ENCODE assay signal across 8 mouse cellular contexts in genomic region chr11:120580871-120581331, GRCm38 (mm10). TPM values are rescaled to one million over a fixed set of nuclear protein-coding genes. Genes with fewer than 3 reads are reported as not detected.
A peak's percentile ranks its signal among the peaks of the same experiment; 100 is the strongest.
DNase-seq lines count a peak whose midpoint lies in the region; ATAC-seq and TF ChIP-seq lines count a peak whose summit lies in the region.

No protein-coding gene starts in this region.

- no peaks in the 10 kb centered on the region for H3K27me3 ChIP-seq in forebrain, embryonic 13.5 days
- no peaks in the 10 kb centered on the region for H3K27me3 ChIP-seq in intestine, embryonic 14.5 days (replicated peaks; ENCODE audit: control insufficient read depth, insufficient read depth, low read length)
- no peaks in the 10 kb centered on the region for H3K27me3 ChIP-seq in liver, embryonic 13.5 days

- H3K4me2 ChIP-seq in forebrain, embryonic 13.5 days, result peak overlapping the region; percentile 97
- peak overlapping the region; percentile 97 for H3K4me2 ChIP-seq in intestine, embryonic 14.5 days (ENCODE audit: low read length)
- peak overlapping the region; percentile 90 for H3K4me2 ChIP-seq in liver, embryonic 13.5 days

- no peak for TF ChIP-seq CTCF in bone marrow macrophage, adult 2 months (IDR thresholded peaks at IDR 0.05; ENCODE audit: low read depth, low read length)

- peaks cover 59% of the 10 kb centered on the region for H3K36me3 ChIP-seq in forebrain, embryonic 13.5 days (ENCODE audit: poor library complexity, severe bottlenecking)
- H3K36me3 ChIP-seq in intestine, embryonic 14.5 days (ENCODE audit: control insufficient read depth, insufficient read depth, low read length), result peaks cover 49% of the 10 kb centered on the region
- H3K36me3 ChIP-seq in liver, embryonic 13.5 days, result peaks cover 56% of the 10 kb centered on the region

- peaks cover 17% of the 10 kb centered on the region for H3K4me1 ChIP-seq in bone marrow macrophage, adult 2 months (ENCODE audit: control insufficient read depth, insufficient read depth, low read length)
- peaks cover 30% of the 10 kb centered on the region for H3K4me1 ChIP-seq in forebrain, embryonic 13.5 days
- H3K4me1 ChIP-seq in intestine, embryonic 14.5 days (replicated peaks; ENCODE audit: control insufficient read depth, insufficient read depth, low read length), result peaks cover 19% of the 10 kb centered on the region
- H3K4me1 ChIP-seq in liver, embryonic 13.5 days (replicated peaks), result peaks cover 60% of the 10 kb centered on the region

- ATAC-seq in cerebellum, adult (ENCODE audit: insufficient number of reproducible peaks, low FRiP score, low TSS enrichment), result no peak
- peak; percentile 39 for ATAC-seq in forebrain, embryonic 13.5 days
- ATAC-seq in intestine, embryonic 14.5 days (replicated peaks; ENCODE audit: low FRiP score, low TSS enrichment, low read depth), result peak; percentile 36; the same call in 1 of the 2 replicates
- ATAC-seq in liver, embryonic 13.5 days (ENCODE audit: low read depth), result peak; percentile 64

- peak overlapping the region; percentile 87 for H3K4me3 ChIP-seq in bone marrow macrophage, adult 2 months (ENCODE audit: insufficient read depth, low read length)
- H3K4me3 ChIP-seq in forebrain, embryonic 13.5 days, result peak overlapping the region; percentile 95
- peak overlapping the region; percentile 89 for H3K4me3 ChIP-seq in intestine, embryonic 14.5 days (ENCODE audit: low read depth, low read length)
- H3K4me3 ChIP-seq in liver, embryonic 13.5 days (replicated peaks), result peak overlapping the region; percentile 87

- peak overlapping the region; percentile 88 for H3K27ac ChIP-seq in bone marrow macrophage, adult 2 months (ENCODE audit: insufficient read depth, low read depth, low read length)
- peak overlapping the region; percentile 93 for H3K27ac ChIP-seq in forebrain, embryonic 13.5 days
- H3K27ac ChIP-seq in intestine, embryonic 14.5 days (ENCODE audit: low read depth), result peak overlapping the region; percentile 91
- H3K27ac ChIP-seq in liver, embryonic 13.5 days, result peak overlapping the region; percentile 83

- H3K9me3 ChIP-seq in forebrain, embryonic 13.5 days (replicated peaks), result no peaks in the 10 kb centered on the region
- peaks cover 4% of the 10 kb centered on the region; the same call in 1 of the 2 replicates for H3K9me3 ChIP-seq in intestine, embryonic 14.5 days (ENCODE audit: control insufficient read depth, low read length)
- H3K9me3 ChIP-seq in liver, embryonic 13.5 days (replicated peaks), result no peaks in the 10 kb centered on the region

- H3K9ac ChIP-seq in forebrain, embryonic 13.5 days, result peak overlapping the region; percentile 95
- H3K9ac ChIP-seq in intestine, embryonic 14.5 days (ENCODE audit: low read length), result peak overlapping the region; percentile 93
- peak overlapping the region; percentile 91 for H3K9ac ChIP-seq in liver, embryonic 13.5 days

- no peak for TF ChIP-seq POLR2A in bone marrow macrophage, adult 2 months (IDR thresholded peaks at IDR 0.05; ENCODE audit: borderline replicate concordance, low read depth, low read length)

- peak; percentile 61 for DNase-seq in cerebellum, adult 11-12 months
- DNase-seq in intestine, embryonic 14.5 days (ENCODE audit: low spot score), result peak; percentile 74
- peak; percentile 44 for DNase-seq in liver, embryonic 13.5 days
- peak; percentile 31 to 38 for DNase-seq in natural killer cell, adult 2 months (ENCODE audit: low spot score in 2 of 2)
- peak; percentile 42 for DNase-seq in thymus, postnatal 0 days (ENCODE audit: low spot score)

- under 1% methylated on average over 33 of the region's 44 CpGs for WGBS in forebrain, embryonic 13.5 days
- under 1% methylated on average over 29 of the region's 44 CpGs for WGBS in intestine, embryonic 14.5 days
- 0% methylated on average over 41 of the region's 44 CpGs for WGBS in liver, embryonic 13.5 days (ENCODE audit: insufficient replicate concordance)

RNA-seq across cellular contexts. Expression of gene Arhgdia, which starts 0.5 kb away (rescaled TPM):
- 628 and 760 TPM in 2 replicates for polyA plus RNA-seq in bone marrow macrophage, adult 2 months (2012; ENCODE audit: insufficient read depth, insufficient read length, missing spikeins)
- polyA plus RNA-seq in forebrain, embryonic 13.5 days (2015; fragmentation: Nextera tagmentation; extraction: Ambion mirVana), result 462 and 508 TPM in 2 replicates
- polyA plus RNA-seq in intestine, embryonic 14.5 days (2014; fragmentation: Nextera tagmentation; extraction: Ambion mirVana), result 627 and 633 TPM in 2 replicates
- polyA plus RNA-seq in liver, embryonic 13.5 days (2015; fragmentation: Nextera tagmentation; extraction: Ambion mirVana), result 258 and 276 TPM in 2 replicates
- 553 and 615 TPM in 2 replicates for polyA plus RNA-seq in thymus, postnatal 0 days (2015; fragmentation: Nextera tagmentation; extraction: Ambion mirVana)

RNA-seq across cellular contexts. Expression of gene P4hb, which starts 7.8 kb away (rescaled TPM):
- 292 and 334 TPM in 2 replicates for polyA plus RNA-seq in bone marrow macrophage, adult 2 months (2012; ENCODE audit: insufficient read depth, insufficient read length, missing spikeins)
- polyA plus RNA-seq in forebrain, embryonic 13.5 days (2015; fragmentation: Nextera tagmentation; extraction: Ambion mirVana), result 253 and 286 TPM in 2 replicates
- 746 and 800 TPM in 2 replicates for polyA plus RNA-seq in intestine, embryonic 14.5 days (2014; fragmentation: Nextera tagmentation; extraction: Ambion mirVana)
- 403 and 453 TPM in 2 replicates for polyA plus RNA-seq in liver, embryonic 13.5 days (2015; fragmentation: Nextera tagmentation; extraction: Ambion mirVana)
- 254 and 290 TPM in 2 replicates for polyA plus RNA-seq in thymus, postnatal 0 days (2015; fragmentation: Nextera tagmentation; extraction: Ambion mirVana)

RNA-seq across cellular contexts. Expression of gene Alyref, which starts 17.3 kb away (rescaled TPM):
- 97.5 and 121 TPM in 2 replicates for polyA plus RNA-seq in bone marrow macrophage, adult 2 months (2012; ENCODE audit: insufficient read depth, insufficient read length, missing spikeins)
- 420 and 488 TPM in 2 replicates for polyA plus RNA-seq in forebrain, embryonic 13.5 days (2015; fragmentation: Nextera tagmentation; extraction: Ambion mirVana)
- 387 and 448 TPM in 2 replicates for polyA plus RNA-seq in intestine, embryonic 14.5 days (2014; fragmentation: Nextera tagmentation; extraction: Ambion mirVana)
- 379 and 416 TPM in 2 replicates for polyA plus RNA-seq in liver, embryonic 13.5 days (2015; fragmentation: Nextera tagmentation; extraction: Ambion mirVana)
- polyA plus RNA-seq in thymus, postnatal 0 days (2015; fragmentation: Nextera tagmentation; extraction: Ambion mirVana), result 571 and 587 TPM in 2 replicates

RNA-seq across cellular contexts. Expression of gene Anapc11, which starts 17.3 kb away (rescaled TPM):
- 127 and 128 TPM in 2 replicates for polyA plus RNA-seq in bone marrow macrophage, adult 2 months (2012; ENCODE audit: insufficient read depth, insufficient read length, missing spikeins)
- polyA plus RNA-seq in forebrain, embryonic 13.5 days (2015; fragmentation: Nextera tagmentation; extraction: Ambion mirVana), result 204 and 211 TPM in 2 replicates
- 244 TPM in 2 replicates for polyA plus RNA-seq in intestine, embryonic 14.5 days (2014; fragmentation: Nextera tagmentation; extraction: Ambion mirVana)
- polyA plus RNA-seq in liver, embryonic 13.5 days (2015; fragmentation: Nextera tagmentation; extraction: Ambion mirVana), result 99.1 and 102 TPM in 2 replicates
- 158 and 179 TPM in 2 replicates for polyA plus RNA-seq in thymus, postnatal 0 days (2015; fragmentation: Nextera tagmentation; extraction: Ambion mirVana)

RNA-seq across cellular contexts. Expression of gene Npb, which starts 27.4 kb away (rescaled TPM):
- 1.4 TPM in 1 of 2 replicates, not detected in the other for polyA plus RNA-seq in bone marrow macrophage, adult 2 months (2012; ENCODE audit: insufficient read depth, insufficient read length, missing spikeins)
- polyA plus RNA-seq in forebrain, embryonic 13.5 days (2015; fragmentation: Nextera tagmentation; extraction: Ambion mirVana), result 0.50 TPM in 1 of 2 replicates, not detected in the other
- 3.5 and 4.4 TPM in 2 replicates for polyA plus RNA-seq in intestine, embryonic 14.5 days (2014; fragmentation: Nextera tagmentation; extraction: Ambion mirVana)
- polyA plus RNA-seq in liver, embryonic 13.5 days (2015; fragmentation: Nextera tagmentation; extraction: Ambion mirVana), result 9.5 and 12.6 TPM in 2 replicates
- 1.6 and 2.1 TPM in 2 replicates for polyA plus RNA-seq in thymus, postnatal 0 days (2015; fragmentation: Nextera tagmentation; extraction: Ambion mirVana)
